Mouse (Mus musculus) kidney, embryonic 14.5 days (tissue): Measurements from ENCODE around the gene Map1s. TPM values are rescaled to one million over a fixed set of nuclear protein-coding genes. Genes with fewer than 3 reads are reported as not detected.
A peak's percentile ranks its signal among the peaks of the same experiment; 100 is the strongest.

Experiments
- ATAC-seq: fragments of 200-750 bp; cut with Nextera tagmentation; 2 replicates; pipeline ENCODE4 v1.8.0; 2017; ENCODE audit warnings: moderate number of reproducible peaks, mild to moderate bottlenecking, moderate TSS enrichment, moderate library complexity; ENCODE audit not compliant: low FRiP score, low TSS enrichment
- H3K27ac ChIP-seq: fragments of 300-500 bp; sonication (generic); 2 replicates; pipeline ENCODE4 v1.5.1; 2014; ENCODE audit warnings: low read depth, mild to moderate bottlenecking, low read length, moderate library complexity, mixed read lengths
- H3K27me3 ChIP-seq: fragments of 300-500 bp; sonication (generic); 2 replicates; pipeline ENCODE4 v1.6.1; 2014; ENCODE audit warnings: mild to moderate bottlenecking, low read length; ENCODE audit not compliant: control insufficient read depth, insufficient read depth
- H3K36me3 ChIP-seq: fragments of 300-500 bp; sonication (generic); 2 replicates; pipeline ENCODE4 v1.6.1; 2014; ENCODE audit warnings: low read length, mixed read lengths; ENCODE audit not compliant: control insufficient read depth, insufficient read depth
- H3K4me1 ChIP-seq: fragments of 300-500 bp; sonication (generic); 2 replicates; pipeline ENCODE4 v1.6.1; 2014; ENCODE audit warnings: low read length, mixed read lengths; ENCODE audit not compliant: control insufficient read depth, insufficient read depth
- H3K4me2 ChIP-seq: fragments of 300-500 bp; sonication (generic); replicated peaks from 2 replicates; pipeline ENCODE4 v1.6.1; 2014; ENCODE audit warnings: low read depth, mild to moderate bottlenecking, low read length
- H3K4me3 ChIP-seq: fragments of 300-500 bp; sonication (generic); 2 replicates; pipeline ENCODE4 v1.5.1; 2014; ENCODE audit warnings: mild to moderate bottlenecking, low read length
- H3K9ac ChIP-seq: fragments of 300-500 bp; sonication (generic); 2 replicates; pipeline ENCODE4 v1.6.1; 2014; ENCODE audit warnings: low read depth, mild to moderate bottlenecking, low read length, moderate library complexity
- H3K9me3 ChIP-seq: fragments of 300-500 bp; sonication (generic); 2 replicates; pipeline ENCODE4 v1.6.1; 2016; ENCODE audit warnings: low read length; ENCODE audit not compliant: control insufficient read depth
- WGBS: fragments of 180-500 bp; shearing (Covaris S2); extraction: QIAGEN DNeasy Blood & Tissue Kit; methylation state at CpG from one replicate; pipeline ENCODE4 v1.1.7; 2014; 5-methylcytosine and 5-hydroxymethylcytosine counted together
- polyA plus RNA-seq: library from polyadenylated mRNA; unstranded; fragments of >200 nt; fragmentation: Nextera tagmentation; extraction: Ambion mirVana; gene quantifications from 2 replicates; pipeline ENCODE4 v1.2.1, GENCODE M21; 2014

The Map1s gene
- polyA plus RNA-seq, 1 experiment from 2014 or later: 43.4 TPM

- H3K27me3 ChIP-seq: peaks cover 34% of the 10 kb centered on the region
- H3K4me1 ChIP-seq: peaks cover 38% of the 10 kb centered on the region
- peak overlapping the region; percentile 83 for H3K4me2 ChIP-seq
- ATAC-seq: peak; percentile 86
- H3K27ac ChIP-seq: peak overlapping the region; percentile 85
- peaks cover 6% of the 10 kb centered on the region; the same call in 1 of the 2 replicates for H3K36me3 ChIP-seq
- H3K4me3 ChIP-seq: peak overlapping the region; percentile 49
- no peaks in the 10 kb centered on the region for H3K9me3 ChIP-seq
- peak overlapping the region; percentile 63 for H3K9ac ChIP-seq
- WGBS: under 1% methylated on average over 45 of the region's 46 CpGs
Observed at GRCm38 (mm10) chr8:70865350-70866000, 40.3 kb upstream of the Map1s start.

- Histone ChIP-seq H3K27ac (peak overlapping the region; percentile 85), H3K4me3 (peak overlapping the region; percentile 49), H3K4me2 (peak overlapping the region; percentile 83), H3K36me3 (peaks cover 6% of the 10 kb centered on the region; the same call in 1 of the 2 replicates), H3K4me1 (peaks cover 38% of the 10 kb centered on the region), H3K9me3 (no peaks in the 10 kb centered on the region), H3K9ac (no peak overlapping the region), H3K27me3 (peaks cover 34% of the 10 kb centered on the region)
- 9% methylated on average over 12 of the region's 12 CpGs for WGBS
- peak; percentile 0; the same call in 1 of the 2 replicates for ATAC-seq
Observed at GRCm38 (mm10) chr8:70866001-70866520, 39.7 kb upstream of the Map1s start.

GRCm38 (mm10) chr8:70866566-70866965 is 39.2 kb upstream of the Map1s start:
- H3K27me3 ChIP-seq: peaks cover 30% of the 10 kb centered on the region
- H3K9ac ChIP-seq: no peak overlapping the region
- peaks cover 6% of the 10 kb centered on the region; the same call in 1 of the 2 replicates for H3K36me3 ChIP-seq
- no peak overlapping the region for H3K4me2 ChIP-seq
- H3K4me1 ChIP-seq: peaks cover 38% of the 10 kb centered on the region
- H3K27ac ChIP-seq: no peak overlapping the region; the same call in 1 of the 2 replicates
- no peaks in the 10 kb centered on the region for H3K9me3 ChIP-seq
- whole genome bisulfite sequencing: 85% methylated on average over 7 of the region's 7 CpGs
- no peak for ATAC-seq
- no peak overlapping the region for H3K4me3 ChIP-seq

GRCm38 (mm10) chr8:70868559-70869198 is 37.1 kb upstream of the Map1s start:
- peaks cover 9% of the 10 kb centered on the region for H3K27me3 ChIP-seq
- peak overlapping the region; percentile 23 for H3K4me2 ChIP-seq
- H3K4me1 ChIP-seq: peaks cover 34% of the 10 kb centered on the region
- ATAC-seq: no peak
- WGBS: 18% methylated on average over 40 of the region's 40 CpGs
- no peaks in the 10 kb centered on the region for H3K9me3 ChIP-seq
- no peak overlapping the region for H3K27ac ChIP-seq
- H3K36me3 ChIP-seq: peaks cover 6% of the 10 kb centered on the region; the same call in 1 of the 2 replicates
- H3K9ac ChIP-seq: peak overlapping the region; percentile 9; the same call in 1 of the 2 replicates
- peak overlapping the region; percentile 8; the same call in 1 of the 2 replicates for H3K4me3 ChIP-seq

GRCm38 (mm10) chr8:70869199-70869571 is 36.5 kb upstream of the Map1s start:
- H3K9ac ChIP-seq: no peak overlapping the region
- no peak overlapping the region; the same call in 1 of the 2 replicates for H3K27ac ChIP-seq
- H3K9me3 ChIP-seq: no peaks in the 10 kb centered on the region
- H3K4me3 ChIP-seq: no peak overlapping the region
- H3K4me1 ChIP-seq: peaks cover 29% of the 10 kb centered on the region
- H3K4me2 ChIP-seq: no peak overlapping the region; the same call in 1 of the 2 replicates
- H3K27me3 ChIP-seq: peaks cover 4% of the 10 kb centered on the region
- peaks cover 6% of the 10 kb centered on the region; the same call in 1 of the 2 replicates for H3K36me3 ChIP-seq
- 47% methylated on average over 5 of the region's 5 CpGs for WGBS
- no peak for ATAC-seq

GRCm38 (mm10) chr8:70869601-70870041 is 36.1 kb upstream of the Map1s start:
- Histone ChIP-seq H3K27me3 (no peaks in the 10 kb centered on the region; the same call in 1 of the 2 replicates), H3K36me3 (peaks cover 6% of the 10 kb centered on the region; the same call in 1 of the 2 replicates), H3K27ac (no peak overlapping the region), H3K4me2 (no peak overlapping the region), H3K4me3 (no peak overlapping the region), H3K9me3 (no peaks in the 10 kb centered on the region), H3K9ac (no peak overlapping the region), H3K4me1 (peaks cover 24% of the 10 kb centered on the region)
- ATAC-seq: 0 out of 2 replicates have a peak, but pooled peaks have one; percentile 14
- 51% methylated on average over 16 of the region's 16 CpGs for WGBS

- Histone ChIP-seq H3K27ac (no peak overlapping the region), H3K4me2 (no peak overlapping the region), H3K36me3 (peaks cover 6% of the 10 kb centered on the region; the same call in 1 of the 2 replicates), H3K4me3 (no peak overlapping the region), H3K4me1 (peaks cover 13% of the 10 kb centered on the region), H3K27me3 (no peaks in the 10 kb centered on the region), H3K9ac (no peak overlapping the region), H3K9me3 (no peaks in the 10 kb centered on the region)
- no peak for ATAC-seq
- 89% methylated on average over 5 of the region's 5 CpGs for WGBS
Observed at GRCm38 (mm10) chr8:70871195-70871807, 34.4 kb upstream of the Map1s start.

GRCm38 (mm10) chr8:70872643-70873363 is 32.9 kb upstream of the Map1s start:
- ATAC-seq: no peak
- Histone ChIP-seq H3K27me3 (no peaks in the 10 kb centered on the region), H3K36me3 (peaks cover 4% of the 10 kb centered on the region; the same call in 1 of the 2 replicates), H3K9me3 (no peaks in the 10 kb centered on the region), H3K27ac (peak overlapping the region; percentile 70), H3K4me1 (peaks cover 12% of the 10 kb centered on the region), H3K9ac (peak overlapping the region; percentile 78), H3K4me2 (peak overlapping the region; percentile 83), H3K4me3 (peak overlapping the region; percentile 81)
- 6% methylated on average over 31 of the region's 31 CpGs for WGBS
